Mouse (Mus musculus) CH12.LX (cell line): Measurements from ENCODE around the gene Spata2l. TPM values are rescaled to one million over a fixed set of nuclear protein-coding genes. Genes with fewer than 3 reads are reported as not detected.

ENCODE experiments used
- DNase-seq: peaks from one replicate; pipeline ENCODE4 v3.0.0-alpha.2; 2013; ENCODE audit errors: extremely low read depth
- H3K27ac ChIP-seq: 2 replicates; pipeline ENCODE4 v1.5.1; 2012; ENCODE audit warnings: low read depth, mild to moderate bottlenecking, control low read depth, moderate library complexity; ENCODE audit not compliant: insufficient read depth
- H3K27me3 ChIP-seq: replicated peaks from 2 replicates; pipeline ENCODE3; 2012; ENCODE audit warnings: inconsistent platforms
- H3K36me3 ChIP-seq, 2 experiments: replicated peaks in 1 of 2; 2 replicates each; pipeline versions ENCODE3 to v1.6.1; 2012; ENCODE audit warnings: inconsistent platforms in 1 of 2, low read length in 1 of 2, mild to moderate bottlenecking in 1 of 2, mixed read lengths in 1 of 2, moderate library complexity in 1 of 2; ENCODE audit not compliant: control insufficient read depth in 1 of 2, insufficient read depth in 1 of 2
- H3K4me1 ChIP-seq, 2 experiments: 2 replicates each; pipeline ENCODE4 v1.6.1; 2012; ENCODE audit warnings: inconsistent platforms in 1 of 2, moderate library complexity in 1 of 2; ENCODE audit not compliant: insufficient read depth in 2 of 2, control insufficient read depth in 1 of 2
- H3K4me2 ChIP-seq: 2 replicates; pipeline ENCODE4 v1.6.1; 2012; ENCODE audit warnings: low read depth, mild to moderate bottlenecking, control low read depth; ENCODE audit not compliant: poor library complexity, insufficient read depth, severe bottlenecking
- H3K4me3 ChIP-seq, 3 experiments: fragments of 150-350 bp in 1 of 3; sonication (generic) in 1 of 3; replicated peaks in 1 of 3; 2 replicates each; pipeline versions ENCODE3 to v1.5.1; 2011 to 2012; ENCODE audit warnings: low read depth in 2 of 3, low read length in 2 of 3, mild to moderate bottlenecking in 2 of 3, moderate library complexity in 2 of 3, control low read depth in 1 of 3, improper control_type of control experiment in 1 of 3, inconsistent platforms in 1 of 3, mixed read lengths in 1 of 3; ENCODE audit not compliant: poor library complexity in 1 of 3
- H3K79me2 ChIP-seq: replicated peaks from 2 replicates; pipeline ENCODE4 v1.6.1; 2012; ENCODE audit warnings: mild to moderate bottlenecking, moderate library complexity; ENCODE audit not compliant: control insufficient read depth, poor library complexity, insufficient read depth, severe bottlenecking; ENCODE audit errors: extremely low read depth
- H3K9ac ChIP-seq: 2 replicates; pipeline ENCODE4 v1.6.1; 2012; ENCODE audit warnings: low read depth, mild to moderate bottlenecking, control low read depth, moderate library complexity; ENCODE audit not compliant: insufficient read depth
- H3K9me3 ChIP-seq: replicated peaks from 2 replicates; pipeline ENCODE3; 2012; ENCODE audit warnings: low read length, inconsistent platforms, mixed read lengths
- CHD2 ChIP-seq: IDR thresholded peaks from 2 replicates; pipeline ENCODE4 v1.6.1; 2011; ENCODE audit warnings: low read length, improper control_type of control experiment
- ELF1 ChIP-seq: IDR thresholded peaks from 2 replicates; pipeline ENCODE4 v1.6.1; 2014; ENCODE audit warnings: low read depth, mild to moderate bottlenecking, inconsistent platforms, low read length, improper control_type of control experiment
- MAX ChIP-seq: IDR thresholded peaks from 2 replicates; pipeline ENCODE4 v1.6.1; 2011; ENCODE audit warnings: low read length, improper control_type of control experiment
- MXI1 ChIP-seq: IDR thresholded peaks from 2 replicates; pipeline ENCODE4 v1.6.1; 2011; ENCODE audit warnings: mild to moderate bottlenecking, low read depth, low read length, improper control_type of control experiment
- MYC ChIP-seq: IDR thresholded peaks from 2 replicates; pipeline ENCODE4 v1.6.1; 2011; ENCODE audit warnings: low read depth, mild to moderate bottlenecking, improper control_type of control experiment, low read length
- NELFE ChIP-seq: IDR thresholded peaks from 2 replicates; pipeline ENCODE4 v1.6.1; 2011; ENCODE audit warnings: low read depth, low read length, improper control_type of control experiment
- POLR2A ChIP-seq: IDR thresholded peaks from 2 replicates; pipeline ENCODE4 v1.6.1; 2011; ENCODE audit warnings: low read depth, mild to moderate bottlenecking, improper control_type of control experiment, low read length
- RCOR1 ChIP-seq: conservative IDR thresholded peaks from 2 replicates; pipeline ENCODE4 v1.6.1; 2012; ENCODE audit warnings: low read depth, mild to moderate bottlenecking, inconsistent platforms, low read length, improper control_type of control experiment
- SIN3A ChIP-seq: IDR thresholded peaks from 2 replicates; pipeline ENCODE4 v1.6.1; 2012; ENCODE audit warnings: low read length, improper control_type of control experiment, inconsistent platforms
- TCF12 ChIP-seq: IDR thresholded peaks from 2 replicates; pipeline ENCODE4 v1.6.1; 2014; ENCODE audit warnings: low read depth, mild to moderate bottlenecking, inconsistent platforms, low read length, improper control_type of control experiment
- UBTF ChIP-seq: IDR thresholded peaks from 2 replicates; pipeline ENCODE4 v1.6.1; 2012; ENCODE audit warnings: low read depth, mild to moderate bottlenecking, inconsistent platforms, low read length, improper control_type of control experiment, moderate library complexity
- USF2 ChIP-seq: conservative IDR thresholded peaks from 2 replicates; pipeline ENCODE4 v1.6.1; 2011; ENCODE audit warnings: low read depth, low read length, improper control_type of control experiment
- ZMIZ1 ChIP-seq: IDR thresholded peaks from 2 replicates; pipeline ENCODE4 v1.6.1; 2012; ENCODE audit warnings: low read depth, mild to moderate bottlenecking, inconsistent platforms, low read length, improper control_type of control experiment
- dilution Hi-C: fragments of 300-500 bp; cut with MboI; formaldehyde crosslinking; loops from 2 replicates; pipeline ENCODE4 v1.14.3; 2020; ENCODE audit warnings: low sequenced_read_pairs; ENCODE audit not compliant: extremely low pct_unique_long_range_greater_than_20kb, extremely low pct_ligation_motif_present
- in situ Hi-C: fragments of 300-500 bp; cut with MboI; formaldehyde crosslinking; loops from 3 replicates; pipeline ENCODE4 v1.14.3; 2019; ENCODE audit warnings: low sequenced_read_pairs, low pct_ligation_motif_present, low pct_unique_long_range_greater_than_20kb, mixed read lengths
- polyA plus RNA-seq: library from polyadenylated mRNA; unstranded; fragments of >175 nt; gene quantifications from 2 replicates; pipeline ENCODE4 v1.2.1, GENCODE M21; 2012; ENCODE audit warnings: low read depth; ENCODE audit not compliant: insufficient read length
- total RNA-seq, 2 experiments: library from RNA; depleted of rRNA; stranded (reverse); fragments of 300-350 nt in 1 of 2; fragments of >200 nt in 1 of 2; gene quantifications; 2 replicates each; pipeline ENCODE4 v1.2.3; 2012 to 2014

Spata2l gene
- total and polyA plus RNA-seq, 3 experiments = 0.63 to 2.3 (median 1.4) TPM

GRCm38 (mm10) chr8:123254099-123254885, 18.3 kb upstream of the Spata2l start, which contains the start of the genes Zfp276 and Vps9d1 (continued):
- TF ChIP-seq RCOR1 = no peak
- no peak for TF ChIP-seq MYC
- TF ChIP-seq MAX = no peak; the same call in 1 of the 2 replicates
- TF ChIP-seq SIN3A = peak; percentile 39
- peak; percentile 54; the same call in 1 of the 2 replicates for TF ChIP-seq UBTF
- TF ChIP-seq ZMIZ1 = peak; percentile 30; the same call in 1 of the 2 replicates

DNA sequence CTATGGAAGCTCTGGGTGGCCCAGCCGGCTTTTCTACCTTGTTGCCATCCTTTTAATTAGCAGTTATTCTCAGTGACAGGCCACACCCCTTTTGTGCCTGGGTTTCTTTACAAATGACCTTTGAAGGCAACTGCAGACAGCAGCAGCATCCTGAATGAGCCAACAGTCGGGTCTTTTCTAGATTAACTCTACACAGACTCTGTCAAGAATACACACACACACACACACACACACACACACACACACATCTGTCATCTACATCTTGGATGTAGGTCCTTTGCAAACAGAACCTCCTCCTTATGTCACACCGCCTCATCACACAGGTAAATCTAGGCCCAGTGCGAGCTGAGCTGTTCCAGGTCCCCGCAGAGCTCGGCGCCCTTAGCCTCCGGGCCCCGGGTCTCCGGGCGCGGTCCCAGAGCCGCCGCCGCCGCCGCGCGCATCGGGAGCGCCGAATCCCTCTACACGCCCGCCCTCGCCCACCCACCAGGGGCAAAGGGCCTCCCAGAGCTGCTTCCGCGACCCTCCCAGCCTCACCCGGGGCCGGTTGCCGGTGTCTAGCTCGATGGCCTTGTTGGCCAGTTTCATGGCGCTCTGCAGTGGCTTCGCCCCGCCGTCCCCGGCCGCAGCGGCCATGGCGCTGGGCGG, 17.5 kb upstream of the Spata2l start:
- peaks cover 33 to 57% of the 10 kb centered on the region in 2 experiments for H3K36me3 ChIP-seq
- dilution Hi-C loops (no loop called here), in situ Hi-C loops (no loop called here)
- H3K79me2 ChIP-seq = no peaks in the 10 kb centered on the region
- H3K4me2 ChIP-seq = peak overlapping the region; percentile 92
- peaks cover 13 to 49% of the 10 kb centered on the region in 2 experiments for H3K4me1 ChIP-seq
- no peak for DNase-seq
- peak overlapping the region; percentile 73 to 89 (median 87) for H3K4me3 ChIP-seq
- H3K9ac ChIP-seq = peak overlapping the region; percentile 88
- no peaks in the 10 kb centered on the region for H3K9me3 ChIP-seq
- H3K27ac ChIP-seq = peak overlapping the region; percentile 1; the same call in 1 of the 2 replicates
- H3K27me3 ChIP-seq = no peaks in the 10 kb centered on the region
- no peak for TF ChIP-seq USF2
- peak; percentile 6; the same call in 1 of the 2 replicates for TF ChIP-seq UBTF
- peak; percentile 65; the same call in 1 of the 2 replicates for TF ChIP-seq SIN3A
- TF ChIP-seq POLR2A = peak; percentile 63
- TF ChIP-seq ZMIZ1 = 0 out of 2 replicates have a peak, but pooled peaks have one; percentile 26
- peak; percentile 43; the same call in 1 of the 2 replicates for TF ChIP-seq NELFE
- peak; percentile 14; the same call in 1 of the 2 replicates for TF ChIP-seq MAX
- TF ChIP-seq MXI1 = no peak
- TF ChIP-seq CHD2 = 0 out of 2 replicates have a peak, but pooled peaks have one; percentile 34

- no peak for DNase-seq
- H3K4me3 ChIP-seq = peak overlapping the region; percentile 73 to 89 (median 87)
- no peak overlapping the region for H3K27ac ChIP-seq
- in situ Hi-C loops = no loop called here
- no peaks in the 10 kb centered on the region for H3K27me3 ChIP-seq
- H3K9me3 ChIP-seq = no peaks in the 10 kb centered on the region
- H3K36me3 ChIP-seq = peaks cover 33 to 57% of the 10 kb centered on the region in 2 experiments
- no peaks in the 10 kb centered on the region for H3K79me2 ChIP-seq
- peak overlapping the region; percentile 92 for H3K4me2 ChIP-seq
- dilution Hi-C loops = no loop called here
- peak overlapping the region; percentile 88; the same call in 1 of the 2 replicates for H3K9ac ChIP-seq
- TF ChIP-seq TCF12 (no peak), ELF1 (peak; percentile 41; the same call in 1 of the 2 replicates)
- peaks cover 13 to 52% of the 10 kb centered on the region in 2 experiments for H3K4me1 ChIP-seq
These were observed 16.9 kb upstream of the Spata2l start for GRCm38 (mm10) chr8:123252925-123253324.
